Mouse (Mus musculus): ENCODE data around the gene Cnppd1. TPM values are rescaled to one million over a fixed set of nuclear protein-coding genes. Genes with fewer than 3 reads are reported as not detected.

Cnppd1 gene
- total and polyA plus RNA-seq, 3 experiments, result 12.3 to 47.2 (median 16.2) TPM

DNA sequence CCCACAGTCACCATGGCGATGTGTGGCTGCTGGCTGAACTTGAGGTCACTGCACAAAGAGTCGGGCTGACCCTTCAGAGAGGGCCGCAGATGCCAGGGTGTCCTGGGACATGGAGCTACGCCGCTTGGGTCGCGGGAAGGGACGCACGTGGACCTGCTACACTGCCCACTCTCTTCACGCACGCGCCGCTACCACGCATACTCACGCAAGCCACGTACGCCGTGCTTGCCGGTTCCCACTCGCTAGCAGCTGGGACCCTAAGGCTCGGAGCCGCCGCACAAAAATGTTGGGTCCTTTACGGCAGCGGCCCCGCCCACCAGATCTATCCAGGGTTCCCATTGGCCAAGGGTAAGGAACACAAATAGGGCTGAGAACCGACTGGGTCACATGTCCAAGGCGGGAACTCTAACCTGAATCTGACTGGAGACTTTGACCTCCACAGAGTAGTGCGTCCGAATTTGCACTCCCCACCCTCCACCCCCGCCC lies 37.6 kb upstream of the Cnppd1 start, which contains the start of gene Abcb6:
Gene Abcb6, minus strand, starts transcription at position 288 of the 486 bp plus-strand sequence.
- Histone ChIP-seq H3K4me3 (replicated peaks in 1 of 3; ENCODE audit: low read depth in 2 of 3, low read length in 2 of 3, poor library complexity in 1 of 3) (peak within 1 kb of the TSS; percentile 63 to 80 (median 76)), H3K4me2 (ENCODE audit: insufficient read depth, low read depth, poor library complexity, severe bottlenecking) (peak within 1 kb of the TSS; percentile 63), H3K79me2 (replicated peaks; ENCODE audit: control insufficient read depth, extremely low read depth, insufficient read depth, poor library complexity, severe bottlenecking) (no peaks in the 10 kb centered on the region), H3K27me3 (replicated peaks) (no peaks in the 10 kb centered on the region), H3K27ac (ENCODE audit: insufficient read depth, low read depth) (no peak within 1 kb of the TSS), H3K9me3 (replicated peaks; ENCODE audit: low read length) (peaks cover 3% of the 10 kb centered on the region), H3K36me3 (replicated peaks in 1 of 2; ENCODE audit: control insufficient read depth in 1 of 2, insufficient read depth in 1 of 2, low read length in 1 of 2) (peaks cover 44 to 73% of the 10 kb centered on the region in 2 experiments), H3K9ac (ENCODE audit: insufficient read depth, low read depth) (peak within 1 kb of the TSS; percentile 59; the same call in 1 of the 2 replicates), H3K4me1 (ENCODE audit: control insufficient read depth in 1 of 2, insufficient read depth in 2 of 2) (peaks cover 0 to 20% of the 10 kb centered on the region in 2 experiments; a peak in 3 of 4 replicates)
- dilution Hi-C loops (cut with MboI; ENCODE audit: extremely low pct_ligation_motif_present, extremely low pct_unique_long_range_greater_than_20kb, low sequenced_read_pairs), result no loop called here
- TF ChIP-seq POLR2AphosphoS2 (IDR thresholded peaks at IDR 0.05; ENCODE audit: low read depth, low read length) (no peak), RAD21 (IDR thresholded peaks at IDR 0.05; ENCODE audit: low read depth, low read length) (no peak), TCF12 (IDR thresholded peaks at IDR 0.05; ENCODE audit: low read depth, low read length) (0 out of 2 replicates have a peak, but pooled peaks have one; percentile 43), GABPA (IDR thresholded peaks at IDR 0.05; ENCODE audit: insufficient replicate concordance, low read depth, low read length) (no peak), POLR2A (IDR thresholded peaks at IDR 0.05; ENCODE audit: low read depth, low read length) (peak; percentile 77), SMC3 (IDR thresholded peaks at IDR 0.05; ENCODE audit: low read depth, low read length) (no peak), CHD2 (IDR thresholded peaks at IDR 0.05; ENCODE audit: low read length) (no peak), ZNF384 (IDR thresholded peaks at IDR 0.05; ENCODE audit: low read depth, low read length) (no peak), ZKSCAN1 (IDR thresholded peaks at IDR 0.05; ENCODE audit: borderline replicate concordance, low read depth, low read length) (no peak), ZC3H11A (IDR thresholded peaks at IDR 0.05; ENCODE audit: low read depth, low read length) (no peak), BHLHE40 (IDR thresholded peaks at IDR 0.05; ENCODE audit: low read depth, low read length) (no peak), NELFE (IDR thresholded peaks at IDR 0.05; ENCODE audit: low read depth, low read length) (peak; percentile 51; the same call in 1 of the 2 replicates), CHD1 (IDR thresholded peaks at IDR 0.05; ENCODE audit: low read depth, low read length) (no peak), E2F4 (IDR thresholded peaks at IDR 0.05; ENCODE audit: insufficient replicate concordance, low read depth, low read length) (peak; percentile 93; the same call in 1 of the 2 replicates), PAX5 (IDR thresholded peaks at IDR 0.05; ENCODE audit: low read length) (no peak), HCFC1 (IDR thresholded peaks at IDR 0.05; ENCODE audit: low read depth, low read length) (peak; percentile 58), MAZ (IDR thresholded peaks at IDR 0.05; ENCODE audit: low read depth, low read length) (no peak), CTCF (conservative IDR thresholded peaks at IDR 0.05 in 1 of 2, IDR thresholded peaks at IDR 0.05 in 1 of 2; ENCODE audit: low read depth in 2 of 2, low read length in 2 of 2) (no peak), MYC (IDR thresholded peaks at IDR 0.05; ENCODE audit: low read depth, low read length) (no peak), KAT2A (IDR thresholded peaks at IDR 0.05; ENCODE audit: insufficient replicate concordance, low read length) (no peak), USF2 (conservative IDR thresholded peaks at IDR 0.05; ENCODE audit: low read depth, low read length) (peak; percentile 84), RCOR1 (conservative IDR thresholded peaks at IDR 0.05; ENCODE audit: low read depth, low read length) (no peak), TBP (conservative IDR thresholded peaks at IDR 0.05; ENCODE audit: low read depth, low read length) (no peak), USF1 (IDR thresholded peaks at IDR 0.05; ENCODE audit: low read depth, low read length) (peak; percentile 89), JUND (conservative IDR thresholded peaks at IDR 0.05; ENCODE audit: low read depth, low read length) (no peak), MXI1 (IDR thresholded peaks at IDR 0.05; ENCODE audit: low read depth, low read length) (peak; percentile 82; the same call in 1 of the 2 replicates), NRF1 (IDR thresholded peaks at IDR 0.05; ENCODE audit: low read depth, low read length) (peak; percentile 70), ETS1 (conservative IDR thresholded peaks at IDR 0.05; ENCODE audit: low read depth, low read length) (no peak), MEF2A (IDR thresholded peaks at IDR 0.05; ENCODE audit: borderline replicate concordance, low read depth, low read length) (no peak), ELF1 (IDR thresholded peaks at IDR 0.05; ENCODE audit: low read depth, low read length) (peak; percentile 58; the same call in 1 of the 2 replicates), MAX (IDR thresholded peaks at IDR 0.05; ENCODE audit: low read length) (peak; percentile 82), SIN3A (IDR thresholded peaks at IDR 0.05; ENCODE audit: low read length) (no peak), ZMIZ1 (IDR thresholded peaks at IDR 0.05; ENCODE audit: low read depth, low read length) (no peak), JUN (IDR thresholded peaks at IDR 0.05; ENCODE audit: insufficient read depth, low read depth, low read length) (no peak), MAFK (IDR thresholded peaks at IDR 0.05; ENCODE audit: insufficient replicate concordance, low read length) (no peak), IRF4 (IDR thresholded peaks at IDR 0.05; ENCODE audit: low read depth, low read length) (no peak), EP300 (IDR thresholded peaks at IDR 0.05; ENCODE audit: low read length) (no peak), UBTF (IDR thresholded peaks at IDR 0.05; ENCODE audit: low read depth, low read length) (no peak)
- in situ Hi-C loops (cut with MboI; ENCODE audit: low pct_ligation_motif_present, low pct_unique_long_range_greater_than_20kb, low sequenced_read_pairs), result no loop called here
- DNase-seq (ENCODE audit: extremely low read depth), result peak; percentile 94
